Mouse (Mus musculus): ENCODE data around the gene Pi4ka. TPM values are rescaled to one million over a fixed set of nuclear protein-coding genes. Genes with fewer than 3 reads are reported as not detected.
"Not testable (repeated sequence)": the region's sequence is repeated elsewhere in the genome, so short reads cannot be mapped to it uniquely, and the experiment has no call there.

Gene Pi4ka
- total RNA-seq, 1 experiment from 2014 or later, result 68.1 TPM

GRCm38 (mm10) chr16:17244996-17245395, 161.1 kb downstream of the Pi4ka start:
- no peak for ATAC-seq (ENCODE audit: extremely low read depth, insufficient number of reproducible peaks, low FRiP score, poor library complexity, severe bottlenecking)

GRCm38 (mm10) chr16:17243731-17244130, 162.4 kb downstream of the Pi4ka start:
- ATAC-seq (ENCODE audit: extremely low read depth, insufficient number of reproducible peaks, low FRiP score, poor library complexity, severe bottlenecking), result no peak

DNA sequence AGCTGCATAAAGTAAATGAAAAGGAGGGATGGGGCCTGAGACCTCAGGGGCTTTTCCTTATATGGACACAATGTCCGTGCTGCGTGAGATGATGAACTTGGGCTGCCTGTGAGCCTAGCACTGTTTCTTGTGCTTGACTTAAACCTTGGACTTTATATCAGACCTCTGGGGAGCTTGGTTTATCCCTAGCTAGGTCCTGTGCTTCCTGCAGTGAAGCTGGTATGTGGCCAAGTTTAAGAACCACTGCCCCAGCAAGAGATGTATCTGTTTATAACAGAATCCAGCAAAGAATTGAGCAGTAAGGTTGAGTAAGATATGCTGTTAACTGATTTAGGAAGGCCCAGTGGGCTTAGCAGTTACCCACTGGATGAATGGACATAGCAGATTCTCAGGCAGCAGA, 166.7 kb downstream of the Pi4ka start:
- no peak for ATAC-seq (ENCODE audit: extremely low read depth, insufficient number of reproducible peaks, low FRiP score, poor library complexity, severe bottlenecking)

DNA sequence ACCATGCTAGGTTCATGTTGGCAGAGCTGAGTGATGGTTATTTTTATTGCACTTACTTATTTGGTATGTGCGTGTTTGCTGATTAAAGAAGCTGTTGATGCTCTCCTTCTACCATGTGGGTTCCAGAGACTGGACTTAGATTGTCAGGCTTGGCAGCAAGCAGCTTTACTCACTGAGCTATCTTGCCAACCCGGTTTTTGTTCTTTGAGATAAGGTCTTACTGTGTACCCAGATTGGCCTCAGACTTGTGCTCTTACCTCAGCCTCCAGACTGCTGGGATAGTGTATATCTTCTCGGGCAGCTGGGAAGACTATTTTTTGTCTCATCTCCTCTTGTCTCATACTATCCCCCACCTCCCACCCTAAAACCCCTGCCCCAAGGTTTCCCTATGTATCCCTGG, 168.5 kb downstream of the Pi4ka start:
- no peak for ATAC-seq (ENCODE audit: extremely low read depth, insufficient number of reproducible peaks, low FRiP score, poor library complexity, severe bottlenecking)

DNA sequence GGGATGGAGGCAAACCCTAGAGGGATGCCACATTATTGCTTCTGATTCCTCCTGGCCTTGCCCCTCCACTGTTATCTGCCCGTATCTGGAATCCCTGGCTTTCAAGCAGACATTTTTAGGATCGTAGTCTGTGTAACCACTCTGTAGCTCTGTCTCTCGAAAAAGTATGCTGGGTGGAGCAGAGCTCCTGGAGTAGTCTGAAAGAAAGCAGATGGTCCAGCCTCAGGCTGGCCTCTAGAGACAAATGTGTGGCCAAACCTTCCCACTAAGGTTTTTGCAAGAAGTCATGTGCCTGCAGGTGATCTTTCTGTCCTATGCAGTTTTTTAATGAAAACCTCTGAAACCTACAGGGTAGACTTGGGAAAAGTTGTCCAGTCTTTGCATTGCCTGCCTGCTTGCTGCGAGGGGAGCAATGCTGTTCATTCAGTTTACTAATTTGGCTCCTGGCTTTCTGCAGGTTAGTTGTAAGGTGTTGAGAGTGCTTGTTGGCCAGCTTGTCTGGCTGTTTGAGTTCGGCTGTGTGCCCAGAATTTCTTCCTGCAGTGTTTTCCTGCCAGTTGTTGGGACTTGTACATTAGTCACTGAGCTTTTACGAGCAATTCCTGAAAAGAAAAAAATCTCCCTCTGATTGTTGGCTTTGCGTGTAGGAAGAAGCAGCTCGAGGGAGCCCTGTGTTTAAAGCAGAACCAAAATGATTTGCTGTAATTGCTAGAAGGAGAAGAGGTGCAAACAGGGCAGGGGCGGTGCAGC, 171.0 kb downstream of the Pi4ka start:
- ATAC-seq (ENCODE audit: extremely low read depth, insufficient number of reproducible peaks, low FRiP score, poor library complexity, severe bottlenecking), result no peak

DNA sequence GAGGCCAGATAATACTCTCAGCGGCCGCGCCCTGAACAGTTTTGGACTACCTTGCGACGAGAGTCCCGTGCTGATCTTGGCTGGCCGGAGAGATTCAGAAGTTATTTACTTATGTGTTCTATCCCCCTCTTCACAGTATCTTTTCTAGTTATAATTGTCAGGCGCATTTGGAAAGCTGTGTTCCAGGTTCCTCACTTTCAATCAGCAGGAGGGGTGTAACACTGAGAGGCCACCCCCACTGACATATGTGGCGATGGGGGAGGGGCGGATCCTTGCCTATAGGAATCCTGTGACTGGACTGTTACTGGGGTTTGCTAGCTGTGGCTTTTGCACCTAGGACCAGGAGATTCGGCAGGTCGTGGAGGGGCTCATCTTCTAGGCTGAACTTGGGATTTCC, 171.6 kb downstream of the Pi4ka start:
- ATAC-seq (ENCODE audit: extremely low read depth, insufficient number of reproducible peaks, low FRiP score, poor library complexity, severe bottlenecking), result no peak

GRCm38 (mm10) chr16:17233702-17234498, 172.2 kb downstream of the Pi4ka start:
- ATAC-seq (ENCODE audit: extremely low read depth, insufficient number of reproducible peaks, low FRiP score, poor library complexity, severe bottlenecking), result no peak

DNA sequence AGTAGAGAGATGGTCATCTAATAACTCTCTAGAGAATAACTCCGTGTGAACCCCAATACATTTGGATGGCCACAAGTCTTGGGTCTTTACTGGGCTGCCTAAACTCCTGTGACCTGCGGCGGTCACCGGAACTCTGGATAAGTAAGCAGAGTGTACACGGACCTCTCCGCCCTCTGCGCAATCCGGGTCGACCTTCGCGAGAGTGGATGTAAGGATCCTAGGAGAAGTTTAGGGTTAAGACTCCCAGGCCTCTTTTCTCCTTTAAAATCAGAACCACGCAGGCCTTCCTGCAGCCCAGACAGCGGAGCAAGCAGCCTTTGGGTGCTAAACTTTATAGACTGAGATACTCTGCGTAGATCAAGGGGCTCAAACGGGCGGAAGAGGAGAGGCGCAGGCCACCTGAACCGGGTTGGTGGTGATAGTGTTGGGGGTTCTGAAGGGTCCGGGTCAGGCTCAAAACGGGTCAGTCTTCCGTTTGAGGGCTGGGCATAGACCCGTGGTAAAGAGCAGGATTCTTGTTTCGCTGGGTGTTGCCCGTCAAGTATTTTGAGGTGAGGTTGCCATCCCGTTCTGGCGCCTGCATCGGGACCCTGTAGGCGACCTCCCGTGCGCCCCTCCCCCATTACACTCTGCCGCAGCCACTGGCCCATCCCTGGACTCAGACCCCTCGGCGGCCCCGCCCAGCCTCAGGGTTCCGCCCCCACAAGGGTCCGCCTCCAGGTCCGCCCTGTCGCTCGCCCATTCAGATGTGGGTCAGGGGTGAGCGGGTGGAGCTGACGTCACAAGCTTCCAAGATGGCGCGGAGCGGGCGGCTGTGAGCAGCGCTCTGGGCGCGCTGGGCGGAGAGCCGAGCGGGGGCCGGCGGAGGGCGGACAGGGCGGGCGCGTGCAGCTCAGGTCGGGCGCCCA, 173.1 kb downstream of the Pi4ka start, which contains the start of gene Hic2:
Gene Hic2, plus strand, starts transcription at position 779 of the 908 bp plus-strand sequence.
- peak; percentile 96 for ATAC-seq (ENCODE audit: extremely low read depth, insufficient number of reproducible peaks, low FRiP score, poor library complexity, severe bottlenecking)

GRCm38 (mm10) chr16:17231523-17231922, 174.6 kb downstream of the Pi4ka start:
- ATAC-seq (ENCODE audit: extremely low read depth, insufficient number of reproducible peaks, low FRiP score, poor library complexity, severe bottlenecking), result not testable (repeated sequence)

Other genes starting within 250 kb of the Pi4ka start
- 45.5 and 49.6 TPM in 2 replicates for gene Ube2l3, start 203.7 kb downstream of the Pi4ka start, total RNA-seq (2017)
- gene Rimbp3, start 197.7 kb downstream of the Pi4ka start, total RNA-seq (2017), result 0.12 TPM in 1 of 2 replicates, not detected in the other
- gene Hic2, start 172.7 kb downstream of the Pi4ka start, total RNA-seq (2017), result 1.2 and 1.7 TPM in 2 replicates
- gene Tmem191c, start 130.2 kb downstream of the Pi4ka start, total RNA-seq (2017), result 11.0 and 13.0 TPM in 2 replicates
- gene Serpind1, start 74.9 kb downstream of the Pi4ka start, total RNA-seq (2017), result 0.35 TPM in 1 of 2 replicates, not detected in the other
- gene Snap29, start 328 bp downstream of the Pi4ka start, total RNA-seq (2017), result 67.6 and 74.8 TPM in 2 replicates
- gene Crkl, start 45.7 kb upstream of the Pi4ka start, total RNA-seq (2017), result 36.1 and 39.7 TPM in 2 replicates
- gene Aifm3, start 83.3 kb upstream of the Pi4ka start, total RNA-seq (2017), result 0.37 TPM in 1 of 2 replicates, not detected in the other
- gene Lztr1, start 102.4 kb upstream of the Pi4ka start, total RNA-seq (2017), result 33.9 and 42.1 TPM in 2 replicates
- 32.9 and 34.0 TPM in 2 replicates for gene Thap7, start 124.8 kb upstream of the Pi4ka start, total RNA-seq (2017)
- gene Lrrc74b, start 154.9 kb upstream of the Pi4ka start, total RNA-seq (2017), result not detected in 2 replicates
- gene P2rx6, start 155.6 kb upstream of the Pi4ka start, total RNA-seq (2017), result not detected in 2 replicates
- gene Slc7a4, start 176.9 kb upstream of the Pi4ka start, total RNA-seq (2017), result 0.35 TPM in 1 of 2 replicates, not detected in the other
- gene Smpd4, start 213.0 kb upstream of the Pi4ka start, total RNA-seq (2017), result 11.6 and 12.8 TPM in 2 replicates
- gene Ccdc74a, start 240.2 kb upstream of the Pi4ka start, total RNA-seq (2017), result not detected in 2 replicates